Mouse (Mus musculus): Measurements from ENCODE around the gene B4galt3.
"Not testable (repeated sequence)": the region's sequence is repeated elsewhere in the genome, so short reads cannot be mapped to it uniquely, and the experiment has no call there.

B4galt3 gene

GRCm38 (mm10) chr1:171285096-171285892 is 15.2 kb downstream of the B4galt3 start:
- no peak for DNase-seq (ENCODE audit: low read depth)

GRCm38 (mm10) chr1:171286517-171286916 is 16.4 kb downstream of the B4galt3 start:
- no peak for DNase-seq (ENCODE audit: low read depth)

- DNase-seq (ENCODE audit: low read depth): peak; percentile 89
Measured at GRCm38 (mm10) chr1:171287136-171288081, 17.3 kb downstream of the B4galt3 start, which contains the start of gene Usp21. Usp21 (minus strand) TSS chr1:171287991.

GRCm38 (mm10) chr1:171288328-171288727 is 18.2 kb downstream of the B4galt3 start:
- no peak for DNase-seq (ENCODE audit: low read depth)

- DNase-seq (ENCODE audit: low read depth): no peak
Measured at GRCm38 (mm10) chr1:171293351-171293750, 23.2 kb downstream of the B4galt3 start.

GRCm38 (mm10) chr1:171293906-171294297 is 23.8 kb downstream of the B4galt3 start:
- peak; percentile 66 for DNase-seq (ENCODE audit: low read depth)

GRCm38 (mm10) chr1:171294298-171295062 is 24.4 kb downstream of the B4galt3 start, which contains the start of gene Ufc1:
Ufc1 (minus strand) TSS chr1:171295024.
- DNase-seq (ENCODE audit: low read depth): peak; percentile 96

GRCm38 (mm10) chr1:171295063-171295402 is 24.9 kb downstream of the B4galt3 start:
- DNase-seq (ENCODE audit: low read depth): no peak

- no peak for DNase-seq (ENCODE audit: low read depth)
Measured at GRCm38 (mm10) chr1:171298226-171298625, 28.1 kb downstream of the B4galt3 start.

- DNase-seq (ENCODE audit: low read depth): not testable (repeated sequence)
Measured at GRCm38 (mm10) chr1:171306157-171306556, 36.0 kb downstream of the B4galt3 start.

- no peak for DNase-seq (ENCODE audit: low read depth)
Measured at GRCm38 (mm10) chr1:171309321-171309720, 39.2 kb downstream of the B4galt3 start.

GRCm38 (mm10) chr1:171319748-171320147 is 49.6 kb downstream of the B4galt3 start:
- no peak for DNase-seq (ENCODE audit: low read depth)

GRCm38 (mm10) chr1:171320151-171320550 is 50.0 kb downstream of the B4galt3 start:
- DNase-seq (ENCODE audit: low read depth): no peak

GRCm38 (mm10) chr1:171321415-171321814 is 51.3 kb downstream of the B4galt3 start:
- peak; percentile 70 for DNase-seq (ENCODE audit: low read depth)

- no peak for DNase-seq (ENCODE audit: low read depth)
Measured at GRCm38 (mm10) chr1:171322012-171322411, 51.9 kb downstream of the B4galt3 start.

GRCm38 (mm10) chr1:171325571-171325970 is 55.4 kb downstream of the B4galt3 start:
- DNase-seq (ENCODE audit: low read depth): no peak

Data from 416B (cell line).